Mouse (Mus musculus) c-Kit-negative CD71-positive TER-119-positive erythroid progenitor cells, embryonic 14.5 days (primary cell): ENCODE results near the gene Zscan10.

ENCODE experiments used
- DNase-seq: peaks from one replicate; pipeline ENCODE4 v3.0.0-alpha.2; 2013; ENCODE audit warnings: low read depth, low spot score

Zscan10 gene

GRCm38 (mm10) chr17:23651363-23651762 is 50.7 kb downstream of the Zscan10 start:
- no peak for DNase-seq

- no peak for DNase-seq
Measured at GRCm38 (mm10) chr17:23653324-23653723, 52.7 kb downstream of the Zscan10 start.

GRCm38 (mm10) chr17:23654001-23654400 is 53.3 kb downstream of the Zscan10 start:
- no peak for DNase-seq

GRCm38 (mm10) chr17:23654410-23654809 is 53.8 kb downstream of the Zscan10 start:
- DNase-seq, result no peak

- no peak for DNase-seq
Measured at GRCm38 (mm10) chr17:23658450-23658849, 57.8 kb downstream of the Zscan10 start.

- no peak for DNase-seq
Measured at GRCm38 (mm10) chr17:23660117-23660875, 59.6 kb downstream of the Zscan10 start, which contains the start of gene Bicdl2. TSS of gene Bicdl2 (plus strand) at chr17:23660506.
